Mouse (Mus musculus) liver, adult 2 months (tissue): ENCODE results near the gene Phf21b.

Experiments
- CTCF ChIP-seq: fragments of 200-500 bp; IDR thresholded peaks from 2 replicates; pipeline ENCODE4 v1.5.1; 2011; ENCODE audit warnings: low read depth, low read length, control low read depth
- POLR2A ChIP-seq: fragments of 200-500 bp; IDR thresholded peaks from 2 replicates; pipeline ENCODE4 v1.6.1; 2011; ENCODE audit warnings: low read length, control low read depth; ENCODE audit not compliant: insufficient read depth; ENCODE audit errors: extremely low read depth

DNA sequence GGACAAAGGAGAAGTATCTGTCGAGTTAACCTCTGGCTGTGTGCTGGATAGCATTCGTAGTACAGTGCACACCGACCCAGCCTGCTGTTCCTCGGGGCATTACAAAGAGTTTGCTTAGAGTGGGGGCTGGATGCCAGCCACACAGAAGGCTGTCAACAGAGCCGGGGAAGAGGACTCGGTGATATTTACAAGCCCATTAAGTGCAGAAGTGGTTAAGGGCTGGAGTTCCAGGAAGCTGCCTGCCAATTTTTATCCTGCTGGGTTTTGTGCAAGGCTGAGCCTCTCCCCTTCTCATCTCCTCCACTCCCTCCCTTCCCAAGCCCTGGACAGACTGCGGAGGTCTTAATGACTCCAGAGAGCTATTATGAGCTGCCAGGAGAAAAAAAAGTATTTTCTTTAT is 42.2 kb upstream of the Phf21b start:
- TF ChIP-seq POLR2A: no peak
- TF ChIP-seq CTCF: no peak
